Mouse (Mus musculus) thymus, postnatal 10 days (tissue): ENCODE data around the gene Numa1.

Experiments used
- DNase-seq, 2 experiments: peaks; one replicate each; pipeline ENCODE4 v3.0.0; 2021; ENCODE audit warnings: low spot score in 2 of 2

Gene Numa1

GRCm38 (mm10) chr7:102042314-102042713, 108.4 kb downstream of the Numa1 start:
- no peak for DNase-seq

- peak in 1 of 2 experiments; percentile 18 for DNase-seq
Observed at GRCm38 (mm10) chr7:102048524-102048923, 114.6 kb downstream of the Numa1 start.

GRCm38 (mm10) chr7:102061353-102061752, 127.4 kb downstream of the Numa1 start:
- no peak for DNase-seq

GRCm38 (mm10) chr7:102062203-102062602, 128.3 kb downstream of the Numa1 start:
- DNase-seq, result no peak

- DNase-seq, result no peak
Observed at GRCm38 (mm10) chr7:102063891-102064290, 130.0 kb downstream of the Numa1 start.
